Mouse (Mus musculus) CH12.LX (cell line): Measurements from ENCODE around the gene Elf1. TPM values are rescaled to one million over a fixed set of nuclear protein-coding genes. Genes with fewer than 3 reads are reported as not detected.

Source experiments
- DNase-seq: peaks from one replicate; pipeline ENCODE4 v3.0.0-alpha.2; 2013; ENCODE audit errors: extremely low read depth
- H3K27ac ChIP-seq: 2 replicates; pipeline ENCODE4 v1.5.1; 2012; ENCODE audit warnings: low read depth, mild to moderate bottlenecking, control low read depth, moderate library complexity; ENCODE audit not compliant: insufficient read depth
- H3K27me3 ChIP-seq: replicated peaks from 2 replicates; pipeline ENCODE3; 2012; ENCODE audit warnings: inconsistent platforms
- H3K36me3 ChIP-seq, 2 experiments: replicated peaks in 1 of 2; 2 replicates each; pipeline versions ENCODE3 to v1.6.1; 2012; ENCODE audit warnings: inconsistent platforms in 1 of 2, low read length in 1 of 2, mild to moderate bottlenecking in 1 of 2, mixed read lengths in 1 of 2, moderate library complexity in 1 of 2; ENCODE audit not compliant: control insufficient read depth in 1 of 2, insufficient read depth in 1 of 2
- H3K4me1 ChIP-seq, 2 experiments: 2 replicates each; pipeline ENCODE4 v1.6.1; 2012; ENCODE audit warnings: inconsistent platforms in 1 of 2, moderate library complexity in 1 of 2; ENCODE audit not compliant: insufficient read depth in 2 of 2, control insufficient read depth in 1 of 2
- H3K4me2 ChIP-seq: 2 replicates; pipeline ENCODE4 v1.6.1; 2012; ENCODE audit warnings: low read depth, mild to moderate bottlenecking, control low read depth; ENCODE audit not compliant: poor library complexity, insufficient read depth, severe bottlenecking
- H3K4me3 ChIP-seq, 3 experiments: fragments of 150-350 bp in 1 of 3; sonication (generic) in 1 of 3; replicated peaks in 1 of 3; 2 replicates each; pipeline versions ENCODE3 to v1.5.1; 2011 to 2012; ENCODE audit warnings: low read depth in 2 of 3, low read length in 2 of 3, mild to moderate bottlenecking in 2 of 3, moderate library complexity in 2 of 3, control low read depth in 1 of 3, improper control_type of control experiment in 1 of 3, inconsistent platforms in 1 of 3, mixed read lengths in 1 of 3; ENCODE audit not compliant: poor library complexity in 1 of 3
- H3K79me2 ChIP-seq: replicated peaks from 2 replicates; pipeline ENCODE4 v1.6.1; 2012; ENCODE audit warnings: mild to moderate bottlenecking, moderate library complexity; ENCODE audit not compliant: control insufficient read depth, poor library complexity, insufficient read depth, severe bottlenecking; ENCODE audit errors: extremely low read depth
- H3K9ac ChIP-seq: 2 replicates; pipeline ENCODE4 v1.6.1; 2012; ENCODE audit warnings: low read depth, mild to moderate bottlenecking, control low read depth, moderate library complexity; ENCODE audit not compliant: insufficient read depth
- H3K9me3 ChIP-seq: replicated peaks from 2 replicates; pipeline ENCODE3; 2012; ENCODE audit warnings: low read length, inconsistent platforms, mixed read lengths
- BHLHE40 ChIP-seq: IDR thresholded peaks from 2 replicates; pipeline ENCODE4 v1.6.1; 2011; ENCODE audit warnings: mild to moderate bottlenecking, low read depth, low read length, improper control_type of control experiment
- CHD1 ChIP-seq: IDR thresholded peaks from 2 replicates; pipeline ENCODE4 v1.6.1; 2012; ENCODE audit warnings: low read depth, low read length, improper control_type of control experiment, inconsistent platforms
- CTCF ChIP-seq, 2 experiments: IDR thresholded peaks in 1 of 2; conservative IDR thresholded peaks in 1 of 2; 2 replicates each; pipeline ENCODE4 v1.5.1; 2011 to 2012; ENCODE audit warnings: low read depth in 2 of 2, low read length in 2 of 2, improper control_type of control experiment in 1 of 2, inconsistent platforms in 1 of 2, mild to moderate bottlenecking in 1 of 2, moderate library complexity in 1 of 2
- ELF1 ChIP-seq: IDR thresholded peaks from 2 replicates; pipeline ENCODE4 v1.6.1; 2014; ENCODE audit warnings: low read depth, mild to moderate bottlenecking, inconsistent platforms, low read length, improper control_type of control experiment
- EP300 ChIP-seq: IDR thresholded peaks from 2 replicates; pipeline ENCODE4 v1.6.1; 2011; ENCODE audit warnings: low read length, improper control_type of control experiment
- GABPA ChIP-seq: IDR thresholded peaks from 2 replicates; pipeline ENCODE4 v1.6.1; 2012; ENCODE audit warnings: low read depth, low read length, improper control_type of control experiment, inconsistent platforms; ENCODE audit not compliant: insufficient replicate concordance
- IRF4 ChIP-seq: IDR thresholded peaks from 2 replicates; pipeline ENCODE4 v1.6.1; 2014; ENCODE audit warnings: low read depth, mild to moderate bottlenecking, inconsistent platforms, low read length, improper control_type of control experiment
- MAX ChIP-seq: IDR thresholded peaks from 2 replicates; pipeline ENCODE4 v1.6.1; 2011; ENCODE audit warnings: low read length, improper control_type of control experiment
- MXI1 ChIP-seq: IDR thresholded peaks from 2 replicates; pipeline ENCODE4 v1.6.1; 2011; ENCODE audit warnings: mild to moderate bottlenecking, low read depth, low read length, improper control_type of control experiment
- MYC ChIP-seq: IDR thresholded peaks from 2 replicates; pipeline ENCODE4 v1.6.1; 2011; ENCODE audit warnings: low read depth, mild to moderate bottlenecking, improper control_type of control experiment, low read length
- NRF1 ChIP-seq: IDR thresholded peaks from 2 replicates; pipeline ENCODE4 v1.6.1; 2014; ENCODE audit warnings: low read depth, mild to moderate bottlenecking, inconsistent platforms, low read length, improper control_type of control experiment, moderate library complexity
- POLR2A ChIP-seq: IDR thresholded peaks from 2 replicates; pipeline ENCODE4 v1.6.1; 2011; ENCODE audit warnings: low read depth, mild to moderate bottlenecking, improper control_type of control experiment, low read length
- RCOR1 ChIP-seq: conservative IDR thresholded peaks from 2 replicates; pipeline ENCODE4 v1.6.1; 2012; ENCODE audit warnings: low read depth, mild to moderate bottlenecking, inconsistent platforms, low read length, improper control_type of control experiment
- TBP ChIP-seq: conservative IDR thresholded peaks from 2 replicates; pipeline ENCODE4 v1.6.1; 2011; ENCODE audit warnings: low read depth, low read length, improper control_type of control experiment
- TCF12 ChIP-seq: IDR thresholded peaks from 2 replicates; pipeline ENCODE4 v1.6.1; 2014; ENCODE audit warnings: low read depth, mild to moderate bottlenecking, inconsistent platforms, low read length, improper control_type of control experiment
- ZKSCAN1 ChIP-seq: IDR thresholded peaks from 2 replicates; pipeline ENCODE4 v1.6.1; 2012; ENCODE audit warnings: low read depth, inconsistent platforms, low read length, improper control_type of control experiment, borderline replicate concordance
- ZNF384 ChIP-seq: IDR thresholded peaks from 2 replicates; pipeline ENCODE4 v1.6.1; 2012; ENCODE audit warnings: low read depth, low read length, improper control_type of control experiment, inconsistent platforms
- dilution Hi-C: fragments of 300-500 bp; cut with MboI; formaldehyde crosslinking; loops from 2 replicates; pipeline ENCODE4 v1.14.3; 2020; ENCODE audit warnings: low sequenced_read_pairs; ENCODE audit not compliant: extremely low pct_unique_long_range_greater_than_20kb, extremely low pct_ligation_motif_present
- in situ Hi-C: fragments of 300-500 bp; cut with MboI; formaldehyde crosslinking; loops from 3 replicates; pipeline ENCODE4 v1.14.3; 2019; ENCODE audit warnings: low sequenced_read_pairs, low pct_ligation_motif_present, low pct_unique_long_range_greater_than_20kb, mixed read lengths
- polyA plus RNA-seq: library from polyadenylated mRNA; unstranded; fragments of >175 nt; gene quantifications from 2 replicates; pipeline ENCODE4 v1.2.1, GENCODE M21; 2012; ENCODE audit warnings: low read depth; ENCODE audit not compliant: insufficient read length
- total RNA-seq, 2 experiments: library from RNA; depleted of rRNA; stranded (reverse); fragments of 300-350 nt in 1 of 2; fragments of >200 nt in 1 of 2; gene quantifications; 2 replicates each; pipeline ENCODE4 v1.2.3; 2012 to 2014

Gene Elf1
- total and polyA plus RNA-seq, 3 experiments = 37.1 to 71.7 (median 54.4) TPM

GRCm38 (mm10) chr14:79606867-79607266 lies 125.9 kb downstream of the Elf1 start:
- no peak for DNase-seq
- Histone ChIP-seq H3K27ac (no peak overlapping the region), H3K4me1 (peaks cover 2 to 25% of the 10 kb centered on the region in 2 experiments; a peak in 3 of 4 replicates), H3K79me2 (no peaks in the 10 kb centered on the region), H3K36me3 (peaks cover 44 to 79% of the 10 kb centered on the region in 2 experiments), H3K27me3 (no peaks in the 10 kb centered on the region), H3K9me3 (no peaks in the 10 kb centered on the region), H3K4me2 (no peak overlapping the region), H3K4me3 (no peak overlapping the region), H3K9ac (no peak overlapping the region)
- dilution Hi-C loops (no loop called here), in situ Hi-C loops (loop anchor here (25.0 kb wide), 2 partner anchors 280 to 605 kb away; no protein-coding TSS in a partner anchor)
- TF ChIP-seq BHLHE40 (no peak), TCF12 (no peak), CHD1 (no peak), MYC (no peak), MXI1 (no peak), NRF1 (no peak), IRF4 (no peak), MAX (no peak), ZNF384 (no peak), GABPA (no peak), EP300 (no peak), CTCF (conservative IDR thresholded peaks at IDR 0.05 in 1 of 2, IDR thresholded peaks at IDR 0.05 in 1 of 2; ENCODE audit: low read depth in 2 of 2, low read length in 2 of 2) (no peak), RCOR1 (no peak), POLR2A (no peak), ZKSCAN1 (no peak), ELF1 (no peak), TBP (no peak)

- peak; percentile 52 for TF ChIP-seq MYC
- 0 out of 2 replicates have a peak, but pooled peaks have one; percentile 8 for TF ChIP-seq EP300
- no peak for TF ChIP-seq ZNF384
- no peak overlapping the region for H3K4me2 ChIP-seq
- no peak overlapping the region for H3K9ac ChIP-seq
- peaks cover 44 to 80% of the 10 kb centered on the region in 2 experiments for H3K36me3 ChIP-seq
- no peaks in the 10 kb centered on the region for H3K27me3 ChIP-seq
- in situ Hi-C loops = loop anchor here (25.0 kb wide), 2 partner anchors 280 to 605 kb away; no protein-coding TSS in a partner anchor
- no peaks in the 10 kb centered on the region for H3K9me3 ChIP-seq
- 0 out of 2 replicates have a peak overlapping the region, but pooled peaks have one; percentile 4 for H3K27ac ChIP-seq
- no peak for DNase-seq
- dilution Hi-C loops = no loop called here
- H3K79me2 ChIP-seq = no peaks in the 10 kb centered on the region
- no peak overlapping the region for H3K4me3 ChIP-seq
- H3K4me1 ChIP-seq = peaks cover 2 to 25% of the 10 kb centered on the region in 2 experiments; a peak in 3 of 4 replicates
Measured at GRCm38 (mm10) chr14:79607352-79607751, 126.4 kb downstream of the Elf1 start.
